Mouse (Mus musculus): ENCODE measurements at regions not wholly inside any gene's neighbourhood (a gene's known extent, or its start where the extent isn't known, plus 50 kb on each side); places are given as distances from the start of the nearest gene placed in this dataset.

GRCm38 (mm10) chr8:25439971-25440370, 615.8 kb upstream of the Adam5 start:
- peaks cover 3% of the 10 kb centered on the region; the same call in 1 of the 2 replicates for H3K27me3 ChIP-seq (ENCODE audit: control insufficient read depth, insufficient read depth, low read length)
- H3K27ac ChIP-seq (ENCODE audit: control insufficient read depth, insufficient read depth, low read length), result no peak overlapping the region
- H3K4me1 ChIP-seq (replicated peaks; ENCODE audit: control insufficient read depth, insufficient read depth, low read length), result no peaks in the 10 kb centered on the region; the same call in 1 of the 2 replicates
- 13% methylated on average over 12 of the region's 12 CpGs for WGBS
- DNase-seq, result no peak
- no peak overlapping the region for H3K4me3 ChIP-seq (ENCODE audit: control insufficient read depth, insufficient read depth, low read length)
- TF ChIP-seq POLR2A (IDR thresholded peaks at IDR 0.05; ENCODE audit: control insufficient read depth, extremely low read depth, insufficient read depth, low read length, poor library complexity) (no peak), CTCF (IDR thresholded peaks at IDR 0.05; ENCODE audit: borderline replicate concordance, control insufficient read depth, extremely low read depth, insufficient read depth, low read length, poor library complexity) (no peak)
- no peaks in the 10 kb centered on the region for H3K36me3 ChIP-seq (ENCODE audit: control insufficient read depth, insufficient read depth, low read length)

- H3K4me3 ChIP-seq (ENCODE audit: control insufficient read depth, insufficient read depth, low read length), result no peak overlapping the region
- H3K27ac ChIP-seq (ENCODE audit: control insufficient read depth, insufficient read depth, low read length), result no peak overlapping the region
- H3K27me3 ChIP-seq (ENCODE audit: control insufficient read depth, insufficient read depth, low read length), result peaks cover 3% of the 10 kb centered on the region; the same call in 1 of the 2 replicates
- 92% methylated on average over 9 of the region's 9 CpGs for WGBS
- DNase-seq, result no peak
- H3K36me3 ChIP-seq (ENCODE audit: control insufficient read depth, insufficient read depth, low read length), result no peaks in the 10 kb centered on the region
- TF ChIP-seq POLR2A (IDR thresholded peaks at IDR 0.05; ENCODE audit: control insufficient read depth, extremely low read depth, insufficient read depth, low read length, poor library complexity), result no peak
- TF ChIP-seq CTCF (IDR thresholded peaks at IDR 0.05; ENCODE audit: borderline replicate concordance, control insufficient read depth, extremely low read depth, insufficient read depth, low read length, poor library complexity), result no peak
- no peaks in the 10 kb centered on the region; the same call in 1 of the 2 replicates for H3K4me1 ChIP-seq (replicated peaks; ENCODE audit: control insufficient read depth, insufficient read depth, low read length)
These were observed 614.0 kb upstream of the Adam5 start for GRCm38 (mm10) chr8:25438021-25438620.

GRCm38 (mm10) chr8:25437178-25437577, 613.0 kb upstream of the Adam5 start:
- TF ChIP-seq CTCF (IDR thresholded peaks at IDR 0.05; ENCODE audit: borderline replicate concordance, control insufficient read depth, extremely low read depth, insufficient read depth, low read length, poor library complexity) (no peak), POLR2A (IDR thresholded peaks at IDR 0.05; ENCODE audit: control insufficient read depth, extremely low read depth, insufficient read depth, low read length, poor library complexity) (no peak)
- H3K27ac ChIP-seq (ENCODE audit: control insufficient read depth, insufficient read depth, low read length), result no peak overlapping the region
- WGBS, result 22% methylated on average over 4 of the region's 4 CpGs
- no peaks in the 10 kb centered on the region; the same call in 1 of the 2 replicates for H3K4me1 ChIP-seq (replicated peaks; ENCODE audit: control insufficient read depth, insufficient read depth, low read length)
- H3K36me3 ChIP-seq (ENCODE audit: control insufficient read depth, insufficient read depth, low read length), result no peaks in the 10 kb centered on the region
- no peak overlapping the region for H3K4me3 ChIP-seq (ENCODE audit: control insufficient read depth, insufficient read depth, low read length)
- H3K27me3 ChIP-seq (ENCODE audit: control insufficient read depth, insufficient read depth, low read length), result peaks cover 3% of the 10 kb centered on the region; the same call in 1 of the 2 replicates
- no peak for DNase-seq

- no peak for DNase-seq
- H3K4me3 ChIP-seq (ENCODE audit: control insufficient read depth, insufficient read depth, low read length), result no peak overlapping the region
- H3K27me3 ChIP-seq (ENCODE audit: control insufficient read depth, insufficient read depth, low read length), result no peaks in the 10 kb centered on the region
- H3K36me3 ChIP-seq (ENCODE audit: control insufficient read depth, insufficient read depth, low read length), result no peaks in the 10 kb centered on the region
- TF ChIP-seq CTCF (IDR thresholded peaks at IDR 0.05; ENCODE audit: borderline replicate concordance, control insufficient read depth, extremely low read depth, insufficient read depth, low read length, poor library complexity) (no peak), POLR2A (IDR thresholded peaks at IDR 0.05; ENCODE audit: control insufficient read depth, extremely low read depth, insufficient read depth, low read length, poor library complexity) (no peak)
- H3K27ac ChIP-seq (ENCODE audit: control insufficient read depth, insufficient read depth, low read length), result no peak overlapping the region
- no peaks in the 10 kb centered on the region for H3K4me1 ChIP-seq (replicated peaks; ENCODE audit: control insufficient read depth, insufficient read depth, low read length)
- 64% methylated on average over 5 of the region's 5 CpGs for WGBS
These were observed 606.4 kb upstream of the Adam5 start for GRCm38 (mm10) chr8:25430552-25430951.

- WGBS, result 62% methylated on average over 19 of the region's 19 CpGs
These were observed 605.8 kb upstream of the Adam5 start for GRCm38 (mm10) chr8:25429846-25430482.

GRCm38 (mm10) chr8:25428761-25429160, 604.6 kb upstream of the Adam5 start:
- Histone ChIP-seq H3K27me3 (ENCODE audit: control insufficient read depth, insufficient read depth, low read length) (no peaks in the 10 kb centered on the region), H3K4me1 (replicated peaks; ENCODE audit: control insufficient read depth, insufficient read depth, low read length) (no peaks in the 10 kb centered on the region), H3K27ac (ENCODE audit: control insufficient read depth, insufficient read depth, low read length) (no peak overlapping the region), H3K4me3 (ENCODE audit: control insufficient read depth, insufficient read depth, low read length) (no peak overlapping the region), H3K36me3 (ENCODE audit: control insufficient read depth, insufficient read depth, low read length) (no peaks in the 10 kb centered on the region)
- TF ChIP-seq CTCF (IDR thresholded peaks at IDR 0.05; ENCODE audit: borderline replicate concordance, control insufficient read depth, extremely low read depth, insufficient read depth, low read length, poor library complexity) (no peak), POLR2A (IDR thresholded peaks at IDR 0.05; ENCODE audit: control insufficient read depth, extremely low read depth, insufficient read depth, low read length, poor library complexity) (no peak)
- no peak for DNase-seq
- WGBS, result 92% methylated on average over 2 of the region's 2 CpGs

More at GRCm38 (mm10) chr8:25429846-25430482, 605.8 kb upstream of the Adam5 start:
- no peak overlapping the region for H3K4me3 ChIP-seq (ENCODE audit: control insufficient read depth, insufficient read depth, low read length)
- no peaks in the 10 kb centered on the region for H3K4me1 ChIP-seq (replicated peaks; ENCODE audit: control insufficient read depth, insufficient read depth, low read length)
- DNase-seq, result no peak
- TF ChIP-seq POLR2A (IDR thresholded peaks at IDR 0.05; ENCODE audit: control insufficient read depth, extremely low read depth, insufficient read depth, low read length, poor library complexity) (no peak), CTCF (IDR thresholded peaks at IDR 0.05; ENCODE audit: borderline replicate concordance, control insufficient read depth, extremely low read depth, insufficient read depth, low read length, poor library complexity) (no peak)
- no peaks in the 10 kb centered on the region for H3K27me3 ChIP-seq (ENCODE audit: control insufficient read depth, insufficient read depth, low read length)
- H3K27ac ChIP-seq (ENCODE audit: control insufficient read depth, insufficient read depth, low read length), result no peak overlapping the region
- no peaks in the 10 kb centered on the region for H3K36me3 ChIP-seq (ENCODE audit: control insufficient read depth, insufficient read depth, low read length)
